Mouse (Mus musculus): ENCODE results near the gene Grm8.

Gene Grm8

DNA sequence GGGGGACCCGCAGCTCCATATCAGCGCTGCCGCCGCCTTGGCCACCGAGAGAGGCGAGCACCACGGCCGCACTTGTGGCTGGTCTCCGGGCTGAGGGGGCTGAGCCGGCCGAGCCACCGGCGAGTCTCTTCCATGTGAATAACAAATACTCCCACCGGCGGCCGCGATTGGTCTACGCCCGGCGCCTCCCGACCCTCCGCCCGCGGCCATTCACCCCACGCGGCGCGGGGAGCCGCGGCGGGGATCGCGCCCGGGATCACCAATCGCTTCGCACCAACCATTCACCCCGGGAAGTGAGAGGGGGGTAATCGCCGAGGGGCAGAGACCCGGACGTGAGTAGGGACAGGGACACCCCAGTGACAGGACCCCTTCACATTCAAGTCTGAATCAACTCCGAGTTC is at the start of gene Grm8:
Grm8 (minus strand) TSS at position 178 of the 401 bp plus-strand sequence.
- no peak for DNase-seq (ENCODE audit: low read depth)

DNA sequence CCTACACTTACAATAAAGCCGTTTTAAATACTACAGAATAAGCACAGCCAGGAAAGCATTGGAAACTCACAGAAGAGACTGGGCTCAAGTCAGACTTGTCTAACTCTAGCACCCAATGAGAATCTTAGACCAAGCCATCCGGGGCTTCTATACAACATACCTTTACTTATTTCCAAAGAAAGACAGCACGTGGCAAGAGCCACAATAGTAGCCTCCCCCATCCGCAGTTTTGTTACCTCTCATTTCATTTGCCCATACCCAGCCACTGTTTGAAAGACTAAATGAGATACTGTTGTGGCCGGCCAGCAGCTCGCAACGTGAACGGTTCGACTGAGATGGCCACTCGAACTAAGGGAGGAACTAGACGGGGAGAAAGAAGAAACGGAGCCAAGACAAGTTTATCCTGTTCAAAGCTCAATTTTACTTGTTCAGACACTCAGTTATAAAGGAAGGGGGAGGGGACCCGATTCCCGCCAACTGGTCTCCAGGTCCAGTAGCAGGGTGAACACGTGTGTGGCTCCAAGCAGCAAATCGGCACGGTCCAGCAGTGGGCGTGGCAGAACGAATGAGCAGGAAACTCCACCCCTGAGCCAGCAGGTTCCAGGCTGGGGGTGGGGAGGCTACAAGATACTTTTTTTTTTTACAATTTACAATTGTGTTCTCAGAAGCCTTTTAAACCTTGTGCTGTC is 35.0 kb upstream of the Grm8 start:
- no peak for DNase-seq (ENCODE audit: low read depth)

DNA sequence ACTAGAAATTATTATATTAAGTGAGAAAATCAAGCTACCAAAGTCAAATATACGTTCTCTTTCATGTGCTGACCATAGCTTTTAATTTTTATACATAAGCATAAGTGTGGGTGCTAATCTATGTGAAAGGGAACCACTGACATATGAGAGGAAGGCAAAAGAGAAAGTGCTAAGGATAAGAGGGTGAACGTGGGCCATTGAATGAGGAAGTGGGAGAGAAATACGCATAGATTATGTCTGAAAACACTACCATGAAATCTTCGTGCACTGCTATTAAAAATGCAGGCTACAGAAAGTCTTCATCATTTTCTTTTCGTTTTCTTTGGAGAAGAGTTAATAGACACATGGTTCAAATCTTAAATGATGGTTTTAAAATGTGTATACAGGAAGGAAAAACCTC is 25.4 kb upstream of the Grm8 start:
- DNase-seq (ENCODE audit: low read depth), result no peak

DNA sequence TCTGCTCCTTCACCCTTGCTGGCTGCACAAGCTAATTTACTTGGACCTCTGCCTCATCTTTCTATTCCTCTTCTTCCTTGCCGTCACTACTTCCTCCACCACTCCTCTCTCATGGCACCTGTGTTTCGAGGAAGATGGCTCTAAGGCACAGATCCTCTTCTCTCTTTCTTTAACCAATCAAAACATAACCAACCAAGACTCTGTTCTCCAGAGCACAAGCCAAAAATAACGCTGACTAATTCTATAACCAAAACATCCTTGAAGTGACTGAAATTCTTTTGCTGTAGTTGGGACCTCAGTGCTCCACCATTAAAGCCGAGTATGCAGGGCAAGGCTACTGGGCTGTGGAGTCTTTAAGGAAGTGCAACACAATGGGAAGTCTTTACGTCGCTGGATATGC is 11.5 kb upstream of the Grm8 start:
- DNase-seq (ENCODE audit: low read depth), result no peak

GRCm38 (mm10) chr6:28142332-28142731 is 7.4 kb upstream of the Grm8 start:
- DNase-seq (ENCODE audit: low read depth), result no peak

DNA sequence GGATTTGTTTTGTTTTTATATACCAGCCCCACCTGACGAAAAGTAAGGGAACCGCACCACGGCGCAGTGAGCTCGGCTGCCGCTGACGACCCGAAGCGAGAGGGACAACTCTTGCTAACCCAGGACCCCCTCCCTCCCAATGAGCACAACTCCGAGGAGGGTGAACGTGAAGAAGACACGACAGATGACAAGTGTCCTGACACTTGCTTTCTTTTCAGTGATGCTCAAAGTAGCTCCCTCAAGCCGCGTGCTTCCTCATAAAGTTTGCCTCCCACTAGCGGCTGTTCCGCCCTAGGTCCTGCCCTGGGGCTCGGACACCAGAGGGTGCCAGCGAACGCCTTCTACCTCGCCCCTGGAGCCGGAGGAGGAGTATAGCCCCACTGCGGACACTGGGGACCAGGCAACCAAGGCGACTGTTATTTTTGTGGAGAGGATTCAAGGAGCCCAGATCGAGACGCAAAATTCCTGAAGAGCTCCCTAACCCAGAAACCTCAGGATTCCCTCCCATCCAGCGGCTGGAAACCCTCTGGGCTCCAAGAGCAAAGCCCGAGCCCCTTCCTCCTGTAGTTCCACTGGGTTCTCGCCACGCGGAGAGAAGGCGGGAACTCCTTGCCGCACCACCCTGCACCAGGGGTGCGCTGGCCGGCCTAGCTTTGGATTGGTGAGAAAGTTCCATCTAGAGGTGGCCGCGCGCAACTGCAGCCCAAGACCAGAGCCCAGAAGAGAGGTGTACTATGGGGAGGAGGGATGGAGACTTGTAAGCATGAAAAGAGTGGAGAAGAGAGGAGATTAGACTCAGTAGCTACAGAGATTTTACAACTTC is 644 bp upstream of the Grm8 start:
- DNase-seq (ENCODE audit: low read depth), result peak; percentile 74

GRCm38 (mm10) chr6:28134251-28134801 is 652 bp downstream of the Grm8 start:
- peak; percentile 1 for DNase-seq (ENCODE audit: low read depth)

DNA sequence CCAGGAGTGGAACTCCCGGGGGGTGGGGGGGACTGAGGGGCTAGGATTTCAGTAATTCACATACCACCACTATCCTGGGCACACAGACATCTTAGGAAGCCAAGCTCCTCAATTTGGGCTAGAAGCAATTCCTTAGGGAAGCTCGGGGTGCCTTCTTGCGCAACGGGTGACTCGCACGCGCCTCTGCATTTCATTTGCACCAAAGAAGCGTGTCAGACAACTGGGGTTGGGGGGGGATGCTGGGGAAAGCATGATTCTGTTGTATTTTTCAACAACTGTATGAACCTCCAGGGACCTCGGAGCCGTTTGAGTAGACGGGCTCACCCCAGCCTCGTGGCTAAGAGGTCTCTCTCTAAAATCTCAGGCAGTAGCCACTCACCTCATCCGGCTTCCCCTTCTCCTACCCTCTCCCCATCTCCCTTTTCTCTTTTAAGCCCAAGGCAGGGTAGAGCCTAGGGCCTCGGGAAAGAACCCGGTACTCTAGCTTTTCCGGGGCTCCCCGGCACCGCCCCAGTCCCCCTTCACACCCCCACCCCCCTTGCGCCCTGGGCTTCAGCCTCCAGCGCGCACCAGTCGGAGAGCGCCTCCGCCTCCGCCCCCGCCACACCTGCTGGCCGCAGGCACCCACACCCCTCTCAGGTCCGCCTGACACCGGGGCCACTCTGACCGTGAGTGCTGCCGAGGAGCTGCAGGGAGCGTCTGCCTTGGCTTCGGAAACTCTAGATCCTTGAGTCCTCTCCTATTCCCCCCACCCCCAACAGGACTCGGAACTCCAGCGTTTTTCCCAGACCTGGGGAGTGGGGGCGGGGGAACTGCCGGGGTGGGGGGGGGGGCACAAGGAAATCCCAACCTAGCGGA is 1.5 kb downstream of the Grm8 start:
- peak; percentile 1 for DNase-seq (ENCODE audit: low read depth)

DNA sequence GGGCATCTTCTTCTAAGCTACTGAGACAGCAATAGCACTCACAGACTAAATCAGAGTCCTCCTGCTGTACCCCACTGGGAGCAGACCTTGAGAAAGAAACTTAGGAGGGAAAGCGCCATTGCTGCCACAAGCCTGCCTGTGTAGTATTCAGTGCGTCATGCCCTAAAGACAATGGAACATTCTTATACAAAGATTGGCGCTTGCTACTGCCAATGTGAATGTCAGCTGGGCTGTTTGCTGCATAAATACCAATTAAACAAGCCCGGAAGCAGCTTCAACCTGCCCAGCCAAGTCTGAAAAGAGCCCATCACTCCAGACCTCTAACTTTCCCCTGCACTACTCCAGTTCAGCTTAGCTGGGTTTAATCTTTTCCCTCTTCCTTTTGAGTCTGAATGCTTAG is 2.9 kb downstream of the Grm8 start:
- DNase-seq (ENCODE audit: low read depth), result no peak

DNA sequence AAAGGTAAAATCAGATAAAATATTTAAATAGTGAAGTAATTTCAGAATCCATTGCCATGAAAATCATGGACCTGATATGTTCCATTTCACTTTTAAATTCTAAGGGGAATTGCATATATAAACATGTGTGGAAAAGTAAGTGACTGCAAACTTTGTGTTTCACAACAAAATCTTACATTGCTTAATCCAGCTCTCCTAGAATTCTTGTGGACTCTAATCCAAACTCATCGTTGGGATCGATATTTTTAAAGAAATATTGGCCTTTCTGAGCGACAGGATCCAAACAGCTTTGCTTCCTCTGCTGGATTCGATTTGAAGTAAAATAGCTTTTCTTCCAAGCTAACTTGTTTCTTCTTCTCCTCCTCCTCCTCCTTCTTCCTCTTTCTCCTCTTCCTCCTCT is 6.1 kb downstream of the Grm8 start:
- no peak for DNase-seq (ENCODE audit: low read depth)

DNA sequence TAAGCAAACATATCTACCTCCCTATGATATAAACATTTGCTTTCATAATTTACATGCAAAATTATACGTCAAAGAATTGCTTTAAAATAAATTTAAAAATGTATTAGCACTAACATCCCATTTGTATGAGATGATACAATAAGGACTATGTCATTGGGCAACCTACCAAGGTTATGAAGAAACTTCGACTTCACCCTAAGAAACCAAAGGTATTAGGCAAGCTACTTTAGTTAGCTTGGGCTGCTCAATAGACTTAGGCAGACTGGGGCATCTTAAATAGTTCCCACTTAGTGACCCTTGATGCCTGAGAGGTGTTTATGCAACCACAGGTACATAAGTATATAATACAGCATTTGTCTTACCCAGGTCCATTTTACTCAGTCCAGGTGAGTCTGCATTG is 19.5 kb downstream of the Grm8 start:
- no peak for DNase-seq (ENCODE audit: low read depth)

GRCm38 (mm10) chr6:28114916-28115315 is 20.1 kb downstream of the Grm8 start:
- no peak for DNase-seq (ENCODE audit: low read depth)

GRCm38 (mm10) chr6:28111551-28111950 is 23.4 kb downstream of the Grm8 start:
- no peak for DNase-seq (ENCODE audit: low read depth)

GRCm38 (mm10) chr6:28102608-28103316 is 32.2 kb downstream of the Grm8 start:
- DNase-seq (ENCODE audit: low read depth), result no peak

- DNase-seq (ENCODE audit: low read depth), result no peak
Measured at GRCm38 (mm10) chr6:28100001-28100400, 35.0 kb downstream of the Grm8 start.

DNA sequence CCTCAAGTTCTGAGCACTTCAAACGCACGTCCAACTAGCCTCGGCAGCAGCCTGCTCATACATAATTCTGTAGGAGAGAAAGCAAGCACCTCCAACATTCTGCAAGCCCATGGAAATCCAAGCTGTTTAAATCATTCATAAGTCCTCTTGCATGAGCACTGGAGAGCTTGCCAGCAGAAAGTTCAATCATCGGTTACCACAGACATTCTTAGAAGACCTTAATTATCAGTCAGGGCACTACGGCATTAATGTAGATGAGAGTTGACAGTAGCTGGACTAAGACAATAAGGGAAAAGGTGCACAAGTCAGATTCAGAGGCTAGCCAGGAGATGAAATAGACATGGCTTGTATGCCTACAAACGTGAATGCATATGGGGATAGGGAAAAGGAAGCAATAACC is 42.5 kb downstream of the Grm8 start:
- DNase-seq (ENCODE audit: low read depth), result no peak

DNA sequence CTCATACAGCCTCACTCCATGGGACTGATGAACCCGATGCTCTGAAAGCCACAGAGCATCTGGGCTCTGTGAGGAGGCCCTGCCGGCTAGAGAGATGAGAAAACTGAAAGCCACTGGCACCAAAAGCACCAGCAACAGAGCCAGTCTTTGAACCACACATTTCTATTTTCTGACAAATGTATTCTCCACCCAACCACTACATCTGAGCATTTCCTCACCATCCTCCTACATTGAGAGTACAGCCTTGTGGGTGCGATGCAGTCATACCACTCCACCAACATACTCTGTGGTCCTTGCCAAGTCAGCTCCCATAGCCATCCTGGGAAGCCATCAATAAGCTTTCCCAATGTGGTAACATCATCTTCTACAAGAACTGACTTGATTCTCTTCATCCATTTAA is 43.1 kb downstream of the Grm8 start:
- DNase-seq (ENCODE audit: low read depth), result no peak

- DNase-seq (ENCODE audit: low read depth), result no peak
Measured at GRCm38 (mm10) chr6:28090981-28091380, 44.0 kb downstream of the Grm8 start.

DNA sequence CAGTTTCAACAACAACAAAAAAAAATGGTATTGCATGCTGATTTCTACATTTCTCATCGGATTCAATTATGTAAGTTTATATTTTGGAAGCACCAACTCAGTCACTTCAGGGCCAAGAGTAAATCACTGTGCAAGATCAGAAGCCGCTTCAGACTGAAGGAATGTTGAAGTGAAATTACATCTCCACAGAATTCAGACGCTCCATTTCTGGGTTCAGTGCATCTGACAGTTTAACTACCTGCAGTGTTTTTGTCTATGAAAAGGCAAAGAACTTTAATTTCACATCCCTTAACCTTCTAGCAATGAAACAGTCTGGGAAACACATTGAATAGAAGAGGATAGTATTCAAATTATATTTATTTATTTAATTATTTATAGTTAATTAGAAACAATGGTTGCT is 59.4 kb downstream of the Grm8 start:
- DNase-seq (ENCODE audit: low read depth), result no peak

GRCm38 (mm10) chr6:28074470-28074869 is 60.5 kb downstream of the Grm8 start:
- DNase-seq (ENCODE audit: low read depth), result no peak

- DNase-seq (ENCODE audit: low read depth), result no peak
Measured at GRCm38 (mm10) chr6:28051966-28052365, 83.0 kb downstream of the Grm8 start.

DNA sequence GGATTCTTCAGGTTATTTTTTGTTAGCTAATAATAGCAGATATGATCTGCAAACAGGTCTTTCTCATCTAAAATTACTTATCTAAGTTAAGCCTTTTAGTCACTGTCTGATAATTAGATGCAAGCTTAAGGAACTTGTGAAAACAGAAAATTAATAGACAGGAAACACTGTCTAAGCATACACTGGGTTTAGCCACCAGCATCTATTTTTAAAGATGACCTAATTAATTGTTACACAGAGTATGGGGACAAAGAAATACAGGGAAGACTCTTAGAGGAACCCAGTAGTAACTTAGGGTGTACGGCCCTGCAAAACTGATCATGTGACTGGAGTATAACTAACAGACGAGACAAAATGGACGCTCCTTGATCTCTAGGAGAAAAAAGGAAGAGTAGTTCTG is 92.6 kb downstream of the Grm8 start:
- DNase-seq (ENCODE audit: low read depth), result no peak
